Mouse (Mus musculus) common myeloid progenitor, adult 5-6 weeks (primary cell): Measurements from ENCODE around the gene Ccdc57. TPM values are rescaled to one million over a fixed set of nuclear protein-coding genes. Genes with fewer than 3 reads are reported as not detected.
A peak's percentile ranks its signal among the peaks of the same experiment; 100 is the strongest.

ENCODE experiments used
- ATAC-seq: replicated peaks from 2 replicates; pipeline ENCODE4 v1.8.0; 2016; ENCODE audit warnings: low read depth, mild to moderate bottlenecking, moderate TSS enrichment, inconsistent platforms; ENCODE audit not compliant: poor library complexity, severe bottlenecking
- total RNA-seq: library from RNA; stranded (forward); fragments of 200-1000, 187-1606 nt; gene quantifications from 2 replicates; pipeline ENCODE4 v1.2.3, GENCODE M21; 2017

Gene Ccdc57
- total RNA-seq, 1 experiment from 2014 or later: 9.7 TPM

GRCm38 (mm10) chr11:120823956-120824786, 108.5 kb downstream of the Ccdc57 start, which contains the start of gene Fasn:
Gene Fasn, minus strand, starts transcription at chr11:120824547.
- peak; percentile 73 for ATAC-seq

- peak; percentile 5 for ATAC-seq
Observed at GRCm38 (mm10) chr11:120823551-120823947, 109.1 kb downstream of the Ccdc57 start.

- 0 out of 2 replicates have a peak, but pooled peaks have one; percentile 9 for ATAC-seq
Observed at GRCm38 (mm10) chr11:120822831-120823550, 109.7 kb downstream of the Ccdc57 start.

- no peak for ATAC-seq
Observed at GRCm38 (mm10) chr11:120822321-120822720, 110.4 kb downstream of the Ccdc57 start.

GRCm38 (mm10) chr11:120821076-120821922, 111.4 kb downstream of the Ccdc57 start:
- no peak for ATAC-seq

GRCm38 (mm10) chr11:120820546-120820945, 112.1 kb downstream of the Ccdc57 start:
- no peak for ATAC-seq

- ATAC-seq: no peak
Observed at GRCm38 (mm10) chr11:120819556-120819955, 113.1 kb downstream of the Ccdc57 start.

GRCm38 (mm10) chr11:120818251-120818650, 114.4 kb downstream of the Ccdc57 start:
- no peak for ATAC-seq

GRCm38 (mm10) chr11:120817358-120817757, 115.3 kb downstream of the Ccdc57 start:
- ATAC-seq: no peak

- no peak for ATAC-seq
Observed at GRCm38 (mm10) chr11:120812068-120812467, 120.6 kb downstream of the Ccdc57 start.

GRCm38 (mm10) chr11:120808010-120808409, 124.7 kb downstream of the Ccdc57 start:
- ATAC-seq: no peak

- no peak for ATAC-seq
Observed at GRCm38 (mm10) chr11:120805375-120806298, 127.0 kb downstream of the Ccdc57 start.

- ATAC-seq: no peak
Observed at GRCm38 (mm10) chr11:120804769-120805168, 127.9 kb downstream of the Ccdc57 start.

- ATAC-seq: no peak
Observed at GRCm38 (mm10) chr11:120804274-120804673, 128.4 kb downstream of the Ccdc57 start.

GRCm38 (mm10) chr11:120800061-120800904, 132.4 kb downstream of the Ccdc57 start:
- peak; percentile 75 for ATAC-seq

GRCm38 (mm10) chr11:120799316-120799890, 133.3 kb downstream of the Ccdc57 start:
- no peak for ATAC-seq

- ATAC-seq: no peak
Observed at GRCm38 (mm10) chr11:120798244-120798643, 134.4 kb downstream of the Ccdc57 start.

GRCm38 (mm10) chr11:120796614-120796946, 136.1 kb downstream of the Ccdc57 start:
- ATAC-seq: peak; percentile 16; the same call in 1 of the 2 replicates
